Mouse (Mus musculus) kidney, embryonic 14.5 days (tissue): ENCODE measurements around the gene Dnaic1. TPM values are rescaled to one million over a fixed set of nuclear protein-coding genes. Genes with fewer than 3 reads are reported as not detected.
A peak's percentile ranks its signal among the peaks of the same experiment; 100 is the strongest.

ENCODE experiments used
- ATAC-seq: fragments of 200-750 bp; cut with Nextera tagmentation; 2 replicates; pipeline ENCODE4 v1.8.0; 2017; ENCODE audit warnings: moderate number of reproducible peaks, mild to moderate bottlenecking, moderate TSS enrichment, moderate library complexity; ENCODE audit not compliant: low FRiP score, low TSS enrichment
- H3K27ac ChIP-seq: fragments of 300-500 bp; sonication (generic); 2 replicates; pipeline ENCODE4 v1.5.1; 2014; ENCODE audit warnings: low read depth, mild to moderate bottlenecking, low read length, moderate library complexity, mixed read lengths
- H3K27me3 ChIP-seq: fragments of 300-500 bp; sonication (generic); 2 replicates; pipeline ENCODE4 v1.6.1; 2014; ENCODE audit warnings: mild to moderate bottlenecking, low read length; ENCODE audit not compliant: control insufficient read depth, insufficient read depth
- H3K36me3 ChIP-seq: fragments of 300-500 bp; sonication (generic); 2 replicates; pipeline ENCODE4 v1.6.1; 2014; ENCODE audit warnings: low read length, mixed read lengths; ENCODE audit not compliant: control insufficient read depth, insufficient read depth
- H3K4me1 ChIP-seq: fragments of 300-500 bp; sonication (generic); 2 replicates; pipeline ENCODE4 v1.6.1; 2014; ENCODE audit warnings: low read length, mixed read lengths; ENCODE audit not compliant: control insufficient read depth, insufficient read depth
- H3K4me2 ChIP-seq: fragments of 300-500 bp; sonication (generic); replicated peaks from 2 replicates; pipeline ENCODE4 v1.6.1; 2014; ENCODE audit warnings: low read depth, mild to moderate bottlenecking, low read length
- H3K4me3 ChIP-seq: fragments of 300-500 bp; sonication (generic); 2 replicates; pipeline ENCODE4 v1.5.1; 2014; ENCODE audit warnings: mild to moderate bottlenecking, low read length
- H3K9ac ChIP-seq: fragments of 300-500 bp; sonication (generic); 2 replicates; pipeline ENCODE4 v1.6.1; 2014; ENCODE audit warnings: low read depth, mild to moderate bottlenecking, low read length, moderate library complexity
- H3K9me3 ChIP-seq: fragments of 300-500 bp; sonication (generic); 2 replicates; pipeline ENCODE4 v1.6.1; 2016; ENCODE audit warnings: low read length; ENCODE audit not compliant: control insufficient read depth
- WGBS: fragments of 180-500 bp; shearing (Covaris S2); extraction: QIAGEN DNeasy Blood & Tissue Kit; methylation state at CpG from one replicate; pipeline ENCODE4 v1.1.7; 2014; 5-methylcytosine and 5-hydroxymethylcytosine counted together
- polyA plus RNA-seq: library from polyadenylated mRNA; unstranded; fragments of >200 nt; fragmentation: Nextera tagmentation; extraction: Ambion mirVana; gene quantifications from 2 replicates; pipeline ENCODE4 v1.2.1, GENCODE M21; 2014

The Dnaic1 gene
- polyA plus RNA-seq, 1 experiment from 2014 or later, result 2.2 TPM

GRCm38 (mm10) chr4:41618916-41619746, 49.6 kb downstream of the Dnaic1 start:
- Histone ChIP-seq H3K27ac (no peak overlapping the region), H3K9ac (no peak overlapping the region), H3K4me2 (no peak overlapping the region), H3K4me3 (no peak overlapping the region), H3K27me3 (no peaks in the 10 kb centered on the region), H3K9me3 (no peaks in the 10 kb centered on the region), H3K36me3 (no peaks in the 10 kb centered on the region), H3K4me1 (no peaks in the 10 kb centered on the region)
- WGBS, result 60% methylated on average over 12 of the region's 12 CpGs
- ATAC-seq, result no peak

GRCm38 (mm10) chr4:41622071-41622470, 52.5 kb downstream of the Dnaic1 start:
- Histone ChIP-seq H3K36me3 (no peaks in the 10 kb centered on the region), H3K9me3 (no peaks in the 10 kb centered on the region), H3K4me3 (no peak overlapping the region), H3K27ac (no peak overlapping the region), H3K27me3 (no peaks in the 10 kb centered on the region), H3K4me1 (no peaks in the 10 kb centered on the region), H3K9ac (no peak overlapping the region), H3K4me2 (no peak overlapping the region)
- WGBS, result 89% methylated on average over 14 of the region's 14 CpGs
- no peak for ATAC-seq

- H3K36me3 ChIP-seq, result no peaks in the 10 kb centered on the region
- H3K27ac ChIP-seq, result peak overlapping the region; percentile 80
- H3K9ac ChIP-seq, result no peak overlapping the region
- H3K4me2 ChIP-seq, result no peak overlapping the region
- H3K27me3 ChIP-seq, result no peaks in the 10 kb centered on the region
- peak; percentile 76 for ATAC-seq
- no peaks in the 10 kb centered on the region for H3K9me3 ChIP-seq
- 3% methylated on average over 8 of the region's 8 CpGs for WGBS
- peaks cover 49% of the 10 kb centered on the region for H3K4me1 ChIP-seq
- no peak overlapping the region for H3K4me3 ChIP-seq
Measured at GRCm38 (mm10) chr4:41628202-41628927, 58.8 kb downstream of the Dnaic1 start.

- Histone ChIP-seq H3K4me3 (no peak overlapping the region), H3K4me2 (no peak overlapping the region), H3K9ac (no peak overlapping the region), H3K27me3 (no peaks in the 10 kb centered on the region), H3K36me3 (no peaks in the 10 kb centered on the region), H3K27ac (no peak overlapping the region), H3K4me1 (peaks cover 49% of the 10 kb centered on the region), H3K9me3 (no peaks in the 10 kb centered on the region)
- 39% methylated on average over 6 of the region's 6 CpGs for WGBS
- ATAC-seq, result no peak; the same call in 1 of the 2 replicates
Measured at GRCm38 (mm10) chr4:41630196-41630595, 60.6 kb downstream of the Dnaic1 start.

GRCm38 (mm10) chr4:41631390-41631789, 61.8 kb downstream of the Dnaic1 start:
- peak overlapping the region; percentile 20; the same call in 1 of the 2 replicates for H3K9ac ChIP-seq
- peak overlapping the region; percentile 47; the same call in 1 of the 2 replicates for H3K27ac ChIP-seq
- H3K4me3 ChIP-seq, result no peak overlapping the region
- 0 out of 2 replicates have a peak, but pooled peaks have one; percentile 10 for ATAC-seq
- H3K4me1 ChIP-seq, result peaks cover 59% of the 10 kb centered on the region
- no peaks in the 10 kb centered on the region for H3K9me3 ChIP-seq
- no peaks in the 10 kb centered on the region for H3K36me3 ChIP-seq
- WGBS, result 4% methylated on average over 11 of the region's 11 CpGs
- peak overlapping the region; percentile 2; the same call in 1 of the 2 replicates for H3K4me2 ChIP-seq
- no peaks in the 10 kb centered on the region for H3K27me3 ChIP-seq

- no peaks in the 10 kb centered on the region for H3K27me3 ChIP-seq
- H3K9me3 ChIP-seq, result no peaks in the 10 kb centered on the region
- no peak for ATAC-seq
- no peaks in the 10 kb centered on the region for H3K36me3 ChIP-seq
- no peak overlapping the region for H3K9ac ChIP-seq
- no peak overlapping the region for H3K4me2 ChIP-seq
- peaks cover 61% of the 10 kb centered on the region for H3K4me1 ChIP-seq
- H3K27ac ChIP-seq, result no peak overlapping the region
- H3K4me3 ChIP-seq, result no peak overlapping the region
- WGBS, result 64% methylated on average over 9 of the region's 9 CpGs
Measured at GRCm38 (mm10) chr4:41633001-41633400, 63.4 kb downstream of the Dnaic1 start.

- H3K27ac ChIP-seq, result no peak overlapping the region
Measured at GRCm38 (mm10) chr4:41634631-41635030, 65.1 kb downstream of the Dnaic1 start.

GRCm38 (mm10) chr4:41635224-41635623, 65.6 kb downstream of the Dnaic1 start:
- Histone ChIP-seq H3K4me2 (no peak overlapping the region), H3K4me3 (no peak overlapping the region), H3K9ac (no peak overlapping the region), H3K27ac (no peak overlapping the region; the same call in 1 of the 2 replicates), H3K4me1 (peaks cover 45% of the 10 kb centered on the region), H3K36me3 (no peaks in the 10 kb centered on the region), H3K9me3 (no peaks in the 10 kb centered on the region), H3K27me3 (no peaks in the 10 kb centered on the region)
- 66% methylated on average over 8 of the region's 8 CpGs for WGBS
- ATAC-seq, result no peak

More at GRCm38 (mm10) chr4:41634631-41635030, 65.1 kb downstream of the Dnaic1 start:
- no peak for ATAC-seq
- WGBS, result 95% methylated on average over 8 of the region's 8 CpGs
- no peaks in the 10 kb centered on the region for H3K9me3 ChIP-seq
- H3K27me3 ChIP-seq, result no peaks in the 10 kb centered on the region
- H3K4me1 ChIP-seq, result peaks cover 50% of the 10 kb centered on the region
- no peak overlapping the region for H3K4me3 ChIP-seq
- H3K9ac ChIP-seq, result no peak overlapping the region
- no peak overlapping the region for H3K4me2 ChIP-seq
- H3K36me3 ChIP-seq, result no peaks in the 10 kb centered on the region

- H3K9ac ChIP-seq, result no peak overlapping the region
- no peak overlapping the region for H3K4me3 ChIP-seq
- no peaks in the 10 kb centered on the region for H3K27me3 ChIP-seq
- peak overlapping the region; percentile 80 for H3K27ac ChIP-seq
- peaks cover 42% of the 10 kb centered on the region for H3K4me1 ChIP-seq
- H3K4me2 ChIP-seq, result peak overlapping the region; percentile 15
- no peak for ATAC-seq
- 31% methylated on average over 2 of the region's 2 CpGs for WGBS
- no peaks in the 10 kb centered on the region for H3K9me3 ChIP-seq
- no peaks in the 10 kb centered on the region for H3K36me3 ChIP-seq
Measured at GRCm38 (mm10) chr4:41635906-41636305, 66.3 kb downstream of the Dnaic1 start.
